Mouse (Mus musculus): Measurements from ENCODE around the gene Cks2. TPM values are rescaled to one million over a fixed set of nuclear protein-coding genes. Genes with fewer than 3 reads are reported as not detected.
A peak's percentile ranks its signal among the peaks of the same experiment; 100 is the strongest.
"Not testable (repeated sequence)": the region's sequence is repeated elsewhere in the genome, so short reads cannot be mapped to it uniquely, and the experiment has no call there.

The Cks2 gene
- polyA plus RNA-seq, 1 experiment from 2014 or later: 34.2 TPM

- Histone ChIP-seq H3K4me2 (replicated peaks; ENCODE audit: low read depth, low read length) (no peak overlapping the region), H3K36me3 (ENCODE audit: insufficient read depth, low read length) (no peaks in the 10 kb centered on the region), H3K27ac (ENCODE audit: low read length) (no peak overlapping the region), H3K4me3 (ENCODE audit: low read depth, low read length) (no peak overlapping the region), H3K4me1 (ENCODE audit: insufficient read depth, low read depth, low read length) (no peaks in the 10 kb centered on the region), H3K9me3 (ENCODE audit: low read length) (no peaks in the 10 kb centered on the region), H3K27me3 (replicated peaks; ENCODE audit: insufficient read depth, low read length) (no peaks in the 10 kb centered on the region), H3K9ac (replicated peaks; ENCODE audit: low read depth) (no peak overlapping the region)
- ATAC-seq: no peak
- 74% methylated on average over 5 of the region's 5 CpGs for WGBS
- TF ChIP-seq CTCF (IDR thresholded peaks at IDR 0.05): no peak
- no peak for TF ChIP-seq EP300 (IDR thresholded peaks at IDR 0.05)
- DNase-seq (ENCODE audit: low spot score): no peak
Measured at GRCm38 (mm10) chr13:51632560-51633218, 12.3 kb upstream of the Cks2 start.

GRCm38 (mm10) chr13:51635384-51635783 is 9.6 kb upstream of the Cks2 start:
- H3K4me3 ChIP-seq (ENCODE audit: low read depth, low read length); H3K27ac ChIP-seq (ENCODE audit: low read length); H3K27me3 ChIP-seq (replicated peaks; ENCODE audit: insufficient read depth, low read length); H3K36me3 ChIP-seq (ENCODE audit: insufficient read depth, low read length); H3K4me1 ChIP-seq (ENCODE audit: insufficient read depth, low read depth, low read length); H3K9me3 ChIP-seq (ENCODE audit: low read length); ATAC-seq; H3K4me2 ChIP-seq (replicated peaks; ENCODE audit: low read depth, low read length); H3K9ac ChIP-seq (replicated peaks; ENCODE audit: low read depth); DNase-seq (ENCODE audit: low spot score): not testable (repeated sequence)
- 41% methylated on average over 4 of the region's 9 CpGs for WGBS

GRCm38 (mm10) chr13:51638958-51639357 is 6.1 kb upstream of the Cks2 start:
- ATAC-seq (no peak), DNase-seq (ENCODE audit: low spot score) (peak; percentile 52)
- H3K4me2 ChIP-seq (replicated peaks; ENCODE audit: low read depth, low read length): no peak overlapping the region
- H3K27ac ChIP-seq (ENCODE audit: low read length): no peak overlapping the region
- no peak overlapping the region for H3K9ac ChIP-seq (replicated peaks; ENCODE audit: low read depth)
- H3K27me3 ChIP-seq (replicated peaks; ENCODE audit: insufficient read depth, low read length): no peaks in the 10 kb centered on the region
- no peaks in the 10 kb centered on the region for H3K4me1 ChIP-seq (ENCODE audit: insufficient read depth, low read depth, low read length)
- 71% methylated on average over 4 of the region's 4 CpGs for WGBS
- TF ChIP-seq EP300 (IDR thresholded peaks at IDR 0.05) (no peak), CTCF (IDR thresholded peaks at IDR 0.05) (peak; percentile 37)
- H3K9me3 ChIP-seq (ENCODE audit: low read length): no peaks in the 10 kb centered on the region
- no peaks in the 10 kb centered on the region for H3K36me3 ChIP-seq (ENCODE audit: insufficient read depth, low read length)
- H3K4me3 ChIP-seq (ENCODE audit: low read depth, low read length): no peak overlapping the region

- H3K4me1 ChIP-seq (ENCODE audit: insufficient read depth, low read depth, low read length): no peaks in the 10 kb centered on the region
- no peak overlapping the region for H3K27ac ChIP-seq (ENCODE audit: low read length)
- ATAC-seq (no peak), DNase-seq (ENCODE audit: low spot score) (no peak)
- TF ChIP-seq EP300 (IDR thresholded peaks at IDR 0.05) (no peak), CTCF (IDR thresholded peaks at IDR 0.05) (no peak)
- H3K9me3 ChIP-seq (ENCODE audit: low read length): no peaks in the 10 kb centered on the region
- H3K4me3 ChIP-seq (ENCODE audit: low read depth, low read length): no peak overlapping the region
- WGBS: 84% methylated on average over 3 of the region's 3 CpGs
- H3K9ac ChIP-seq (replicated peaks; ENCODE audit: low read depth): no peak overlapping the region
- no peak overlapping the region for H3K4me2 ChIP-seq (replicated peaks; ENCODE audit: low read depth, low read length)
- no peaks in the 10 kb centered on the region for H3K27me3 ChIP-seq (replicated peaks; ENCODE audit: insufficient read depth, low read length)
- H3K36me3 ChIP-seq (ENCODE audit: insufficient read depth, low read length): no peaks in the 10 kb centered on the region
Measured at GRCm38 (mm10) chr13:51641424-51641823, 3.6 kb upstream of the Cks2 start.

- no peaks in the 10 kb centered on the region for H3K27me3 ChIP-seq (replicated peaks; ENCODE audit: insufficient read depth, low read length)
- DNase-seq (ENCODE audit: low spot score): peak; percentile 66
- H3K9ac ChIP-seq (replicated peaks; ENCODE audit: low read depth): no peak overlapping the region
- H3K4me1 ChIP-seq (ENCODE audit: insufficient read depth, low read depth, low read length): no peaks in the 10 kb centered on the region
- no peak overlapping the region for H3K27ac ChIP-seq (ENCODE audit: low read length)
- ATAC-seq: no peak
- no peaks in the 10 kb centered on the region for H3K9me3 ChIP-seq (ENCODE audit: low read length)
- H3K36me3 ChIP-seq (ENCODE audit: insufficient read depth, low read length): no peaks in the 10 kb centered on the region
- 0 out of 2 replicates have a peak overlapping the region, but pooled peaks have one; percentile 25 for H3K4me2 ChIP-seq (replicated peaks; ENCODE audit: low read depth, low read length)
- no peak overlapping the region for H3K4me3 ChIP-seq (ENCODE audit: low read depth, low read length)
- TF ChIP-seq CTCF (IDR thresholded peaks at IDR 0.05) (peak; percentile 39; the same call in 1 of the 2 replicates), EP300 (IDR thresholded peaks at IDR 0.05) (no peak)
- WGBS: 20% methylated on average over 11 of the region's 11 CpGs
Measured at GRCm38 (mm10) chr13:51642171-51642778, 2.8 kb upstream of the Cks2 start.

GRCm38 (mm10) chr13:51643924-51644828 is 856 bp upstream of the Cks2 start:
- Histone ChIP-seq H3K9ac (replicated peaks; ENCODE audit: low read depth) (peak overlapping the region; percentile 23; the same call in 1 of the 2 replicates), H3K27me3 (replicated peaks; ENCODE audit: insufficient read depth, low read length) (no peaks in the 10 kb centered on the region), H3K4me2 (replicated peaks; ENCODE audit: low read depth, low read length) (peak overlapping the region; percentile 93), H3K36me3 (ENCODE audit: insufficient read depth, low read length) (no peaks in the 10 kb centered on the region), H3K9me3 (ENCODE audit: low read length) (no peaks in the 10 kb centered on the region), H3K4me3 (ENCODE audit: low read depth, low read length) (peak overlapping the region; percentile 76), H3K4me1 (ENCODE audit: insufficient read depth, low read depth, low read length) (no peaks in the 10 kb centered on the region), H3K27ac (ENCODE audit: low read length) (peak overlapping the region; percentile 54)
- WGBS: 40% methylated on average over 20 of the region's 20 CpGs
- no peak for ATAC-seq
- no peak for TF ChIP-seq CTCF (IDR thresholded peaks at IDR 0.05)
- TF ChIP-seq EP300 (IDR thresholded peaks at IDR 0.05): no peak; the same call in 1 of the 2 replicates
- peak; percentile 31 for DNase-seq (ENCODE audit: low spot score)
